Mouse (Mus musculus) left cerebral cortex, adult 18-20 months (tissue): ENCODE measurements around the gene Igfbp7. TPM values are rescaled to one million over a fixed set of nuclear protein-coding genes. Genes with fewer than 3 reads are reported as not detected.

ENCODE experiments used
- DNase-seq, 2 experiments: peaks; one replicate each; pipeline ENCODE4 v3.0.0; 2021 to 2022; ENCODE audit warnings: low spot score in 2 of 2, mixed read lengths in 1 of 2
- total RNA-seq, 2 experiments: library from RNA; stranded (reverse); gene quantifications; 2 replicates each; pipeline ENCODE4 v1.2.3; 2021

The Igfbp7 gene
- total RNA-seq, 2 experiments from 2014 or later, result 36.1 to 38.5 TPM

- DNase-seq, result no peak
Measured at GRCm38 (mm10) chr5:77406371-77406871, 1.4 kb downstream of the Igfbp7 start.

- no peak for DNase-seq
Measured at GRCm38 (mm10) chr5:77405455-77406057, 2.3 kb downstream of the Igfbp7 start.

- no peak for DNase-seq
Measured at GRCm38 (mm10) chr5:77404941-77405340, 2.9 kb downstream of the Igfbp7 start.

GRCm38 (mm10) chr5:77402901-77403300 is 4.9 kb downstream of the Igfbp7 start:
- DNase-seq, result no peak

GRCm38 (mm10) chr5:77402137-77402536 is 5.7 kb downstream of the Igfbp7 start:
- DNase-seq, result no peak

- DNase-seq, result no peak
Measured at GRCm38 (mm10) chr5:77400823-77401222, 7.0 kb downstream of the Igfbp7 start.

- DNase-seq, result no peak
Measured at GRCm38 (mm10) chr5:77400151-77400550, 7.7 kb downstream of the Igfbp7 start.

GRCm38 (mm10) chr5:77399076-77399475 is 8.8 kb downstream of the Igfbp7 start:
- DNase-seq, result no peak

GRCm38 (mm10) chr5:77398285-77399057 is 9.4 kb downstream of the Igfbp7 start:
- DNase-seq, result no peak

GRCm38 (mm10) chr5:77393990-77394618 is 13.7 kb downstream of the Igfbp7 start:
- peak in 1 of 2 experiments; percentile 12 for DNase-seq

- DNase-seq, result no peak
Measured at GRCm38 (mm10) chr5:77393094-77393619, 14.7 kb downstream of the Igfbp7 start.

- DNase-seq, result no peak
Measured at GRCm38 (mm10) chr5:77390272-77390671, 17.6 kb downstream of the Igfbp7 start.

GRCm38 (mm10) chr5:77388359-77388758 is 19.5 kb downstream of the Igfbp7 start:
- no peak for DNase-seq

- DNase-seq, result no peak
Measured at GRCm38 (mm10) chr5:77387414-77387704, 20.5 kb downstream of the Igfbp7 start.

- DNase-seq, result no peak
Measured at GRCm38 (mm10) chr5:77386596-77387413, 21.0 kb downstream of the Igfbp7 start.

GRCm38 (mm10) chr5:77385900-77386595 is 21.8 kb downstream of the Igfbp7 start:
- no peak for DNase-seq

- no peak for DNase-seq
Measured at GRCm38 (mm10) chr5:77385221-77385620, 22.6 kb downstream of the Igfbp7 start.

GRCm38 (mm10) chr5:77384724-77385123 is 23.1 kb downstream of the Igfbp7 start:
- no peak for DNase-seq

- DNase-seq, result no peak
Measured at GRCm38 (mm10) chr5:77383799-77384554, 23.9 kb downstream of the Igfbp7 start.

- no peak for DNase-seq
Measured at GRCm38 (mm10) chr5:77381686-77382085, 26.2 kb downstream of the Igfbp7 start.
